Mouse (Mus musculus): ENCODE data around the gene Gm5416.
A peak's percentile ranks its signal among the peaks of the same experiment; 100 is the strongest.
"Not testable (repeated sequence)": the region's sequence is repeated elsewhere in the genome, so short reads cannot be mapped to it uniquely, and the experiment has no call there.

The Gm5416 gene

DNA sequence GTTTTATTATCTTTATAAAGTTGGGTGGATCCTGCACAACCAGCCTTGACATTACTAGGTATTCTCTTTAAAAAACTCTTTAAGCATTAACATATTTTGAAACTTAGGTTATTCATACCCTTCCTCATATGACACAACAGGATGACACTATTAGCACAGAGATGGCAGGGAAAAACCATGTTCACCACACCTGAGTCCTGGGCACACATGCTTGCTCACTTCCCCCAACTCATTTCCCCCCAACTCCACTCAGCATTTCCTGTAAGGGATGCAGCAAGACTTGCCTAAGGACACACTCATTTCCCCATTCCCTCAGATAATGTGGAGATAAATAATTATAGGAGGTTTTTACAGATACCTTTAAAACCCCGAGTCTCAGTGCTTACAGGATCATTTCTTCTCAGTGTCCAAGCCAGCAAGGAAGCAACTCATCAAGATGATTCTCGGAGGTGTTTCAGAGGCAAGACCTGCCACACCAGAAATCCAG is at the start of gene Gm5416:
TSS of gene Gm5416 (plus strand) at position 437 of the 487 bp plus-strand sequence.
- no peak for DNase-seq

DNA sequence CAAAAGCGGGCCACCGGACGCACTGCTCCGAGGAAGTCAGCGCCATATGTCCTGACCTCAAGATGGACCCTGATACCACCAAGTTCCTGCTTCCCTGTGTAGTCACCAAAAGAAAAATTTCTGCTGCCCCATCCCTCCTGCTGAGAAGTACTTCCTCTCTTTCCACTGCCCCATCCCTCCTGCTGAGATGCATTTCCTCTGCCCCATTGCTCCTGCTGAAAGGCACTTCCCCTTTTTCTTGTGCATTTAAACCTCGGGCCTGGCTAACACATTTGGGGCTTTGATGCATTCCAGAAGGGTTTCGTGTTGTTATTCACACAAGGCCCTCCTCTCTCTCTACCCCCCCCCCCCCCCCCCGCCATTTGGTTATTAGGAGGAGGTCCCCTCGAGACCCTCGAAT is 42.4 kb upstream of the Gm5416 start:
- DNase-seq: not testable (repeated sequence)

- DNase-seq: no peak
Measured at GRCm38 (mm10) chr16:36176108-36176507, 34.1 kb upstream of the Gm5416 start.

- DNase-seq: no peak
Measured at GRCm38 (mm10) chr16:36179910-36180309, 30.3 kb upstream of the Gm5416 start.

- not testable (repeated sequence) for DNase-seq
Measured at GRCm38 (mm10) chr16:36183912-36184311, 26.3 kb upstream of the Gm5416 start, which contains the start of gene Gm5483. Gene Gm5483 (plus strand): TSS chr16:36184212.

- peak in 1 of 2 experiments; percentile 28 for DNase-seq
Measured at GRCm38 (mm10) chr16:36199226-36199625, 11.0 kb upstream of the Gm5416 start.

DNA sequence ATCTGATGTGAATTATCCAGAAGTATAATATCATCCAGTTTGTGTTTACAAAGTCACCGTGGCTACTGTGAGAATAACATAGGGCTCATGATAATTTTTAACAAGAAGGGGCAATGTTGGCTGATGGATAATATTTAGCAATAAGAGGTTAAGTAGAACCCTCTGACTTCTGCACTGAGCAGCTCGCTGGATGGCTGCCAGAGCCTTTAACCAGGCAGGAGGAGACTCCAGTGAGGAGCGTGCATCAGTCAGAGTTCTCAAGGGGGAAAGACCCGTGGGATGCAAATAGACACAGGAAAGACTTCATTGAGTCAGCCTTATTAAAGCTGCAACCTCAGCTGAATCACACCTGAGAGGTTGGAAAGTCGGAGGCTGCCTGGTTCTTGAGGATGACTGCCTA is 6.4 kb upstream of the Gm5416 start:
- peak; percentile 66 to 76 for DNase-seq

- DNase-seq: not testable (repeated sequence)
Measured at GRCm38 (mm10) chr16:36205684-36206083, 4.5 kb upstream of the Gm5416 start.

DNA sequence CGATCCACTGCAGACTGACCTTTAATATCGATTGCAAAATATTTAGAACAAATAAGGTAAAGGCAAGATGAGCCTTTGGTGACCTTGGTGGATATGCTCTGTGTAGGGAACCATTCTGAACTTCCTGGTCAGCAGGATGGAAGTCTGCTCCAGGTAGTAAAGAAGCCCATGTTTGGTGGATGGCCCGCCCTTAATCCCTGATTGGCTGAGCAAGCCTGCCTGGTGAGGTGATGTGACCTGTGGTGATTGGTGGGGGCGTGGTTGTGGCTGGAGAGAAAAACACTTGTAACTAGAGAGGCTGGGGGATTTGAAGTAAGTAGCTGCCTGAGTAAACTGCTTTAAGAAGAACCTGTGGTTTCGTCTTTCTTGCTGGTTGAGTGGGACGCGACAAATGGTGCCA is 11.0 kb downstream of the Gm5416 start, which contains the start of gene 2010005H15Rik:
TSS of gene 2010005H15Rik (plus strand) at position 301 of the 400 bp plus-strand sequence.
- not testable (repeated sequence) for DNase-seq

DNA sequence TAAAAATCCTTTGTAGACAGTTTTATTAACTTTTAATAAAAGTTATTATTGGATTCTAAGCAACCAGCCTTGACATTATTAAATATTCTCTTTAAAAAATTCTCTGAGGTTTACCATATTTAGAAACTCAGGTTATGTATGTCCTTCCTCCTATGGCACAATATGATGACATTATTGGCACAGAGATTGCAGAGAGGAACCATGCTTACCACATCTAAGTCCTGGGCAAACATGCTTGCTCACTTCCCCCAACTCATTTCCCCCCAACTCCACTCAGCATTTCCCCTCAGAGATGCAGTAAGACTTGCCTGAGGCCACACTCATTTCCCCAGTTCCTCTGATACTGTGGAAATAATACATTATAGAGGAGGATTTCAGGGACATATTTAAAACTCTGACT is 50.4 kb downstream of the Gm5416 start:
- DNase-seq: not testable (repeated sequence)

Measured in kidney, postnatal 25 days (tissue).